Mouse (Mus musculus): ENCODE measurements around the gene Cyp4f17.
"Not testable (repeated sequence)": the region's sequence is repeated elsewhere in the genome, so short reads cannot be mapped to it uniquely, and the experiment has no call there.

Cyp4f17 gene

DNA sequence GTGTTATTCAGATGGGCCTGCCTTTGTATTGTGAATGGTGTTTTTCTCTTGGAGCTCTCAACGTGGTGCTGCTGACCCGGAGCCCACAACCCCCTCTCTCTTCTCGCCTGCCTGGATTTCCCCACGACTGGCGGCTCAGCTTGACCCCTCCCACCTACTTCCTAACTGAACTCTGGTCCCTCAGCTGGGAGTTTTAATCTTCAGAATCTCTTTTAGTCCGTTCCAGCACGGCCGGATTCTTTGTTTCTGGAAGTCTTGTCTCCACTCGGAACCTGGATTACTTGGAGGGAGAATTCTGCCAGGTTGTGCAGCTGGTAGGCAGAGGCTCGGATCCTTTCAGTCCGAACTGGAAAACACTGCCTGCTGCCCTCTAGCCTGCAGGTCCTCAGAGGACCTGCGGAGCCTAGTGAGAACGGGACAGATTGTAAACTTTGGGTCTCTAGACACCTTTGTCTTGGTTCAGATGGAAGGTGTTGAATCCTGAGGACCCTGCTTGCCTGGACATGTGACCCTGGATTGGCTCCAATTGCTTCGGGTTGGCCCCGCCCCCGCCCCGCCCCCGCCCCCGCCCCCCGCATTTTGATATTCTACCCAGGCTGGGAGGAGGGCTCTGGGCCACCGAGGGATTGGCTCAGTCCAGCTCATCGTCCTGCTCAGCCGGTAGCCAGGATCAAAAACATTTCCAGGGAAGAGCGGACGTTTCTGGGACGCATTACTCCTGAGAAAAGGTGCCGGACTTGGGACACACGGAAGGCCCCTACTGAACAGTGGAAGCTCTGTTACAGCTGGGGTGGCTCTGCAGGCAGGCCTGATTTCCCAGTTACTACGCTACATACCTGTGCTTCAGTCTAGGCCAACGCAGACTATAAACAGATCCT is at the start of gene Cyp4f17:
TSS of gene Cyp4f17 (plus strand) at position 200 of the 878 bp plus-strand sequence.
- in situ Hi-C loops (cut with MboI; ENCODE audit: low pct_unique_long_range_greater_than_20kb in 1 of 2, low sequenced_read_pairs in 2 of 2, unreplicated experiment in 1 of 2): no loop called here

DNA sequence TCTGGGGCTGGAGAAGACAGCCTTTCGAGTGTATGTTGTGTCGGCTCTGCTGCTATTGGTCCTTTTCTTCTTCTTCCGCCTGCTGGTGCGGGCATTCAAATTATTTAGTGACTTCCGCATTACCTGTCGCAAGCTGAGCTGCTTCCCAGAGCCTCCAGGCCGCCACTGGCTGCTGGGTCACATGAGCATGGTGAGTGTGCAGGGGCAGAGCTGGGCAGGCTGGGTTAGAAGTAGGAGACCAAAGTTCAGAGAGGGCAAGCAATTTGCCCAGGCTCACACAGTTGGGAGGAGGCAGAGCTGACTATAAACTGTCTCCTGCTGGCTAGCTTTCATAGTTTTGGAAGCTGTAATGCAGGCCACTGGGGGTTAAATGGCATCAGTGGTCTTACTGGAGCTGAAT is 37.4 kb upstream of the Cyp4f17 start:
- in situ Hi-C loops (cut with MboI; ENCODE audit: low pct_unique_long_range_greater_than_20kb in 1 of 2, low sequenced_read_pairs in 2 of 2, unreplicated experiment in 1 of 2): no loop called here

DNA sequence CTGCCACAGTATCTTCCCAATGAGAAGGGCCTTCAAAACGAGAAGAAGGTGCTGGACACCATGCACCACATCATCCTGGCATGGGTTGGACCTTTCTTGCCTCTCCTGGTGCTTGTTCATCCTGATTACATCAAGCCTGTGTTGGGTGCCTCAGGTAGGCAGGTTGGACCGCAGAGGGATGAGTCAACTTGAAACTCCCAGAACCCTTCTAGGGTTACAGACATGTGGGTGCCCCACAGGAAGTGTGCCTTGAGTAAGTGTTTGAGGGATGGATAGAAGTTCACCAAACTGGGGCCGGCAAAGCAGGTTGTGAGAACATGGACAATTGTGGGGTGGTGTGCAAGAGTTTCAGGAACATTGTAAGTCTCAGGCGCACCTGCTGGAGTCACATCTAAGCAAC is 35.1 kb upstream of the Cyp4f17 start:
- in situ Hi-C loops (cut with MboI; ENCODE audit: low pct_unique_long_range_greater_than_20kb in 1 of 2, low sequenced_read_pairs in 2 of 2, unreplicated experiment in 1 of 2): no loop called here

DNA sequence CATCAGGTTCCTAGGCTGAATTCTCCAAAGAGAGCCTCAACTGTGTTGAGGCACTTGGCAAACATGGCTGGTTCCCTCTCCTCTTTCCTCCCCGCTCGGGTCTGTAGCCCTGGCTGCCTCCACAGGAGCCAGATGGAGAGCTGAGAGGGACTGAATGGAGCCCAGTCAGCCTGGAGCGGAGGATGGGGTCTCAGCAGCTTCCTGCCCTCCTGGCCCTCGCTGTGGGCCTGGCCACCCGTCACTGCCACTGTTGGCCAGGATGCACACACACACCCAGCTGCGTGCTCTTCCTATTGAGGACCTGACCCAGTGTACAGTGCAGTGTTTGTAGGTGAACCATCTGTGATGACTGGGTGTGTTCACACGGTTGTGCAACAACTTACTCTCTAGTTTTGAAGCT is 33.7 kb upstream of the Cyp4f17 start:
- in situ Hi-C loops (cut with MboI; ENCODE audit: low pct_unique_long_range_greater_than_20kb in 1 of 2, low sequenced_read_pairs in 2 of 2, unreplicated experiment in 1 of 2): no loop called here

DNA sequence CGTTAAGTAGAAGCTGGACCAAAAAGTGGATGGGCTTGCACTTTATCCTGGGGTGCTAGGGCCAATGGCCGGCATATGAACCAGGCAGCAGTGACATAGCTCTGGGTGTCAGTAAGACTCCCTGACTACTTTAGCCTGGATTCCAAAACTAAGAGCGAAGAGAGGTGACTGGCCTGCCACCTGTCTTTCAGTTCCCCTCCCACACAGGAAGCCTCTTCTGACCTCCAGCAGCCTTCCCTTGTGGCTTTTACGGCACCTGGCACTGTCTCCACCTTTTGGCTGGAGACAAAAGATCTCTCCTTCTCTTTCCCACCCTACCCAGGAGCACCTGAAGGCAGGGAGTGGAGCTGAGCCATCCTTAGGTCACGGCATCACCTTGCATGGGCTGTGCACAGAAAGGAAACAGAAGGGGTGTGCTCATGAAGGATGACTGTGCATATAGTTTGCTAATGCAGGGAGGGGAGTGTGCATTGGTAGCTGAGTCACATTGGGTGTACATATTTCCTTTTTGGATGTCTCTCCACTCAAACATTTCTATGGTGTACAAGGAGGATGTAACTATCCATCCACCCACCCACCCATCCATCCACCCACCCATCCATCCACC is 30.8 kb upstream of the Cyp4f17 start:
- in situ Hi-C loops (cut with MboI; ENCODE audit: low pct_unique_long_range_greater_than_20kb in 1 of 2, low sequenced_read_pairs in 2 of 2, unreplicated experiment in 1 of 2): loop anchor here in 1 of 2 experiments (25.0 kb wide), 1 partner anchor 338 kb away; no protein-coding TSS in a partner anchor

DNA sequence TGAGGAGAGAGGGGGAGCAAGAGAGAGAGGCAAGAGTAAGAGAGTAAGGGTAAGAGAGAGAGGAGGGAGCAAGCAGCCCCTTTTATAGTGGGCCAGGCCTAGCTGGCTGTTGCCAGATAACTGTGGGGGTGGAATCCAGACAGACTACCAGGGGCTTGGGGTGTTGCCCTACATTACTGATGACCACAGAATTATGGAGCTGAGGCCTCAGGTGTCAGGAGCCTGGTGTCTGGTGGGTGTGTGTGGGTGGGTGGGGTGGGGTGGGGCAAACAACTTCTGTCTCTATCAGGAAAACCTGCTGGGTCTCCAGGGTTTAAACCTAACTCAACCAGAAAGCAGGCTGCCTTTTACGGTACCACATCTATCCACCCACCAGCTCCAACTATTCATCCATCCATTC is 28.6 kb upstream of the Cyp4f17 start:
- in situ Hi-C loops (cut with MboI; ENCODE audit: low pct_unique_long_range_greater_than_20kb in 1 of 2, low sequenced_read_pairs in 2 of 2, unreplicated experiment in 1 of 2): loop anchor here in 1 of 2 experiments (25.0 kb wide), 1 partner anchor 340 kb away; no protein-coding TSS in a partner anchor

DNA sequence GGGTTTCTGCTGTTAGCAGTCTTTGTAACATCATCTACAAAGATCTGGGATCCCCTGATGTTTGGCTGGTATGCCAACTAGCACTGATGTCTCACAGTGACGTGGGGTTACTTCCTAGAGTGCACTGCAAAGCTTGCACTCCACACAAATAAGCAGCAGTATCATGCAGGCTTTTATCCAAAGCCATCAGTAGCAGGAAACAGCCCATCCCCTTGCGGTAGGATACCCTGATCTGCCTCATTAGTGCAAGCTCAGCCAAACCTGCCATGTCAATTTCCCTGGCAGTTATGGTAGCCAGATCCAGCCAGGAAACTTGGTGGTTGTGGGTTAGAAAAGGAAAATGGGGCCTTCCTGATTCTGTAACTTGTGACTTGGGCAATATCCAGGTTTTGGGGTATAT is 27.1 kb upstream of the Cyp4f17 start:
- in situ Hi-C loops (cut with MboI; ENCODE audit: low pct_unique_long_range_greater_than_20kb in 1 of 2, low sequenced_read_pairs in 2 of 2, unreplicated experiment in 1 of 2): loop anchor here in 1 of 2 experiments (25.0 kb wide), 1 partner anchor 341 kb away; no protein-coding TSS in a partner anchor

DNA sequence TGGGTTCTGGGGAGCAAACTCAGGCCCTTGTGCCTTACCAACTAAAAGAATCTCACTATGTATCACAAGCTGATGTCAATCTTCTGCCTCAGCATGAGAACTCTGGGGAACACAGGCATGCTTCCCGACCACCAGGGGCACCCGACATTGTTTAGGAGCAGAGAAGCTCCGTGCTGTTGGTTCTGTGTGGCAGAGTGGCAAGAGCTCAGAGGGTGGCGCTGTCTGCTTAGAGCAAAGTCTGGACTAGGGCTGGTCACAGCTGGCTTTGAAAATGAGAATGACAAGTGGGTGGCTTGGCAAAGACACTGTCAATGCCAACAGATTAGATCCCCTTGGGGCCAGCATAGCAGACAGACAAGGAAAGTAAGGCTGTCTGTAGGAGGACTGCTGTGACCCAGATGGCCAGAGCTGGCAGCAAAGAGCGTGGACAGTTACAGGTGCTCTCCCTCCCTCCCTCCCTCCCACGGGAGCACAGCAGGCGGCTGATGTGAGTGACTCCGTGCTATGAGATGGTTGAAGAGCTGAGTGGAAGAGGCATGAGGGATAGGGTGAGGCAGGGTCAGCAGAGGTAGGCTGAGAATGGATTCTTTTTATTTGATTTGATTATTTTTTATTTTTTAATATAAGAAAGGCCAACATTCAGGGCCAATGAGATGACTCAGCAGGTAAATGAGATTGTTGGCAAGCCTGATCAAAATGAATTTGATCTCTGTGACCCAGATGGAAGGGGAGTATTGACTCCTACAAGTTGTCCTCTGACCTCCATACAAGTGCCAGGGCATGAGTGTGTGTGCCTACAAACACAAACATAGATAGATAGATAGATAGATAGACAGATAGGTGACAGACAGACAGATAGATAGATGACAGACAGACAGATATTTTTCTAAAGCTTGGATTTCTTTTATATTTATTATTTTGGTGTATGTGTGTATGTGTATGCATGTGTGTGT is 26.0 kb upstream of the Cyp4f17 start:
- in situ Hi-C loops (cut with MboI; ENCODE audit: low pct_unique_long_range_greater_than_20kb in 1 of 2, low sequenced_read_pairs in 2 of 2, unreplicated experiment in 1 of 2): loop anchor here in 1 of 2 experiments (25.0 kb wide), 1 partner anchor 343 kb away; no protein-coding TSS in a partner anchor

DNA sequence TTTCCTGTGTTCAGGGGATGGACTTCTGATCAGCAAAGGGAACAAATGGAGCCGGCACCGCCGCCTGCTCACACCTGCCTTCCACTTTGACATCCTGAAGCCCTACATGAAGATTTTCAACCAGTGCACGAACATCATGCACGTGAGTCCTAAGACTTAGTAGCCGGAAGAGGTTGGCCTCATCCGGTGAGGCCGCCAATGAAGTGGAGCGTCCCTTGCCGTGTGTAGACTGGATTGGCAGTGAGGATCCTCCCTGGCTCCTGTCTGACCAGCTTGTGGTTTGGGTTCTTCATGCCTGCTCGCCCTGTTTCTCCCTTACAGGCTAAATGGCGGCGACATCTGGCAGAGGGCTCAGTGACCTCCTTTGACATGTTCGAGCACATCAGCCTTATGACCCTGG is 24.1 kb upstream of the Cyp4f17 start:
- in situ Hi-C loops (cut with MboI; ENCODE audit: low pct_unique_long_range_greater_than_20kb in 1 of 2, low sequenced_read_pairs in 2 of 2, unreplicated experiment in 1 of 2): loop anchor here in 1 of 2 experiments (25.0 kb wide), 1 partner anchor 344 kb away; no protein-coding TSS in a partner anchor

DNA sequence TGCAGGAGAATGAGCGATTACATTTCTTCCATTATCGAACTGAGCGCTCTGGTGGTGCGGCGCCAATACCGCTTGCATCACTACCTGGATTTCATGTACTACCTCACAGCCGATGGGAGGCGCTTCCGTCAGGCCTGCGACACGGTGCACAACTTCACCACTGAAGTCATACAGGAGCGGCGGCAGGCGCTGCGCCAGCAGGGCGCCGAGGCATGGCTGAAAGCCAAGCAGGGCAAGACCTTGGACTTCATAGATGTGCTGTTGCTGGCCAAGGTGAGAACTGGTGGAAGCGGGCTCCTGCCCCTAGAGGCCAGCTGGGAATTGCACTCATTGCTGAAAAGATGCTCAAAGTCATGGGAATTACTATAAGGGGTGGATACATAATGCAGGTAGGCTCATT is 22.6 kb upstream of the Cyp4f17 start:
- in situ Hi-C loops (cut with MboI; ENCODE audit: low pct_unique_long_range_greater_than_20kb in 1 of 2, low sequenced_read_pairs in 2 of 2, unreplicated experiment in 1 of 2): loop anchor here in 1 of 2 experiments (25.0 kb wide), 1 partner anchor 346 kb away; no protein-coding TSS in a partner anchor

DNA sequence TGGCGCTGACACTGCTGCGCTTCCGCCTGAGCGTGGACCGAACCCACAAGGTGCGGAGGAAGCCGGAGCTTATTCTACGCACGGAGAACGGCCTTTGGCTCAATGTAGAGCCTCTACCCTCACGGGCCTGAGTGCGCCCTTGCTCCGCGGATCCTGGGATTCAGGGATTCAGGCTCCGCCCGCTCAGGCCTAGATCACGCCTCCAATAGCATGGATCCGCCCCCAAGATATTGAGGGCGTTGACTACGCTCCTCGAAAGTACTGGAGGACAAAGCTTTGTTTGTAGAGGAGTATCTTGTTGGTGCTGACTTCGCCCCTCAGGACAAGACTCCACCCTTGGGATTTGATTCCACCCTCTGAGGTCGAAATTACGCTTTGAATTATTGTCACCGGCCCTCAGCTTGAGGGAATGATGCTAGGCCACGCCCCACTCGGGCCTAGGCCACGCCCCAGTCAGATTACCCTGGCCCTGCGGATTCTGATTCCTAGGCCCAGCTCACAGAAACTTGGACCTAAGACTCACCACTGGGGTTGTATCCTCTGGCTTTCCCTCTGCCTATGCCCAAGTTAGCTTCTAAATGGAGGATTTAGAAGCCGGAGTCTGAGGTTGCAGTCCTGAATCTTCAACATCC is 13.4 kb upstream of the Cyp4f17 start:
- in situ Hi-C loops (cut with MboI; ENCODE audit: low pct_unique_long_range_greater_than_20kb in 1 of 2, low sequenced_read_pairs in 2 of 2, unreplicated experiment in 1 of 2): loop anchor here (10.0 to 25.0 kb wide), 2 partner anchors 48 to 355 kb away; no protein-coding TSS in a partner anchor

DNA sequence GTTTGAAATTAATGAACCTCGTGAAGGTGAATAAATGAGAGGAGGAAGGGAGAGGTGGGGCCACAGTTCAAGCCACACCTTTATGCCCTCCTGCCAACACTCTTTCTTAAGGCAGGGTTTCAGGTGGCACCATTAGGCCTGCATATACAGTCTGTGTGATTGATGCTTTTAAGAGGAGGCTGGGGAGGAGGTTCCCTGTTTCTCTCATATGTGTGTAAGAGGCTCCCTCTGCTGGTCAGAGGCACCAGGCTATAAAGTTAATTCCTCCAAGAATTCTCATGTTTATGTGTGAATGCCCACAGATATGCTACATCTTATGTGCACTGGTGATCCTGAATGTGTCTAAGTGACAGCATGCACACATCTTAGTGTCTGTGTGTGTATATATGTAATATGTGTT is 11.2 kb upstream of the Cyp4f17 start:
- in situ Hi-C loops (cut with MboI; ENCODE audit: low pct_unique_long_range_greater_than_20kb in 1 of 2, low sequenced_read_pairs in 2 of 2, unreplicated experiment in 1 of 2): loop anchor here (10.0 to 25.0 kb wide), 2 partner anchors 50 to 357 kb away; no protein-coding TSS in a partner anchor

DNA sequence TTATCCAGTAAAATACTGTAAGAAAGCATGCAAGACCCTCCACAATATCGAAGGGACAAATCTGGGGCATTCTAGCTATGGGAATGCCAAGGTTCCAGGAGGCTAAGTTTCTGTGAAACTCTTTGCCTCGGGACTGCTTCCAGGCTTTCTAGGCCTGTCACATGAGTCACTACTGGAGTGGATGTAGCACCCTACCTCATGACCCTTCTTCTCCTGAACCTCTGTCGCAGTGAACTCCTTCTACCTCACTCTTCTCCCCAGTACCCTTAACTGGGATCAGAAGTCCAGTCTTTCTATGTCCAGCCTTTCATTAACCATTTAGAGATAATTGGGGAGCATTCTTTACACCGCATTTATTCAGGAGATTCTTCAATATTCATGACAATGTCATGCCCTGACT is 5.3 kb upstream of the Cyp4f17 start:
- in situ Hi-C loops (cut with MboI; ENCODE audit: low pct_unique_long_range_greater_than_20kb in 1 of 2, low sequenced_read_pairs in 2 of 2, unreplicated experiment in 1 of 2): not testable (repeated sequence)

DNA sequence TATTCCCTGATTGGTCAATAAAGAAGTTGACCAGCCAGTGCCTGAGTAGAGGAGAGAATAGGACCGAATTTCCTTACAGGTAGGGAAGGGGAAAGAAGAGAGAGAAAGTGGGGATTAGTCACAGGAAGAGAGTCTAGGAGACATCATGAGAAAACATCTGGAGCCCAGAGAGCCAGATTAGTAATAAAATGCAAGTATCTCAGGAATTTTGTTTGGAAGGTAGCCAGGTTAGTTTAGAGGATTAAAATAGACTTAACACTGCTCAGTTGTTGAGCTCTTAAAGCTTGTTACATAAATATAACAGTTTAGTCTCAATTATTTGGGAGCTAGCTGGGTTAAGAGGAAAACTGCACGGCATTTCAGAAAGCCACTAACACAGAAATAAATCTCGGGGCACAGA is 4.8 kb upstream of the Cyp4f17 start:
- in situ Hi-C loops (cut with MboI; ENCODE audit: low pct_unique_long_range_greater_than_20kb in 1 of 2, low sequenced_read_pairs in 2 of 2, unreplicated experiment in 1 of 2): no loop called here

DNA sequence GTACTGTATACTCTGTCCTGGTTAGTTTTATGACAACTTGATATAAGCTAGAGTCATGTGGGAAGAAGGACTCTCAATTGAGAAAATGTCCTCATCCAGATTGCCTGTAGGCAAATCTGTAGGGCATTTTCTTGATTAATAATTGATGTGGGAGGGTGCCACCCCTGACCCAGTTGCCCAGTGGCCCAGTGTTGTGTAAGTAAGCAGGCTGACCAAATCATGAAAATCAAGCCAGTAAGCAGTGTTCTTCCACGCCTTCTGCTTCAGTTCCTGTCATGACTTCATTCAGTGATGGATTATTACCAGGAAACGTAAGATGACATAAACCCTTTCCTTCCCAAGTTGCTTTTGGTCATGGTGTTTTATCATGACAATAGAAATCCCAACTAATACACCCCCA is 2.7 kb upstream of the Cyp4f17 start:
- in situ Hi-C loops (cut with MboI; ENCODE audit: low pct_unique_long_range_greater_than_20kb in 1 of 2, low sequenced_read_pairs in 2 of 2, unreplicated experiment in 1 of 2): no loop called here

DNA sequence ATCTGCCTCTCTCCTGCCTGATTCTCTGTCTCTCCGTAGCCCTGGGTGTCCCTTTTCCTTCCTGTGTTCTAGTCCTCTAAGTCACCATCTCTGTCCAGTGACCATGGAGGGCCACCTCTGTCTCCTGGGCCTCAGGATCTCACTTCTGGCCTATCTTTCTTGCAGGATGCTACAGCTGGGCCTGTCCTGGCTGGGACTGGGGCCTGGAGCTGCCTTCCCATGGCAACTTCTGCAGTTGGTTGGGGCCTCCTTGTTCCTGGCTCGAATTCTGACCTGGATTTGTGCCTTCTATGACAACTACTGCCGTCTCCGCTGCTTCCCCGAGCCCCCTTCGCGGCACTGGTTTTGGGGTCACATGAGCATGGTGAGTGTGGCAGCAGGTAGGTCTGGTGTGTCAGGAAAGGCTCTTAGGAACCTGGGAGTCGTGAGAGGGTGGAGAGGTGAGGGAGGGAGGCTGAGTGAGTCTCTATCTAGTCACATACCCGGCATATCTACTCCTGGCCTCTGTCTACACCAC is 937 bp downstream of the Cyp4f17 start:
- in situ Hi-C loops (cut with MboI; ENCODE audit: low pct_unique_long_range_greater_than_20kb in 1 of 2, low sequenced_read_pairs in 2 of 2, unreplicated experiment in 1 of 2): no loop called here

DNA sequence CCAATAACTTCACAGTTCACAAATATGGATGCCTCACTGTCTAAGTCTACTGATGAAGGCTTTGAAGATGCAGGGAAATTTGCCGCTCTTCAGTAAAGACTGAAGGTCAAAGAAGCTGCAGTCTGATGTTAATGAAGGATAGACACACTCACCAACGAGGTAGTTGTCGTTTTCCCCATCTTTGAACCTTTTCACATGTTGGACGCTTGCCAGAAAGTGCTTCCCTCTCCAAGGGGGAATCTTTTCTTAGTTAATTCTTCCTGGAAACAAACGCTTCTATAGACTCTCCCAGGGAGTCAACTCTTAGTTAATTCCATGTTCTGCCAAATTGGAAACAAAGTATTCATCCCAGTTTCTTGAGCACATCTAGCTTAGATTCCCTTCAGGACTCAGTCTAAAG is 10.3 kb downstream of the Cyp4f17 start:
- in situ Hi-C loops (cut with MboI; ENCODE audit: low pct_unique_long_range_greater_than_20kb in 1 of 2, low sequenced_read_pairs in 2 of 2, unreplicated experiment in 1 of 2): no loop called here

DNA sequence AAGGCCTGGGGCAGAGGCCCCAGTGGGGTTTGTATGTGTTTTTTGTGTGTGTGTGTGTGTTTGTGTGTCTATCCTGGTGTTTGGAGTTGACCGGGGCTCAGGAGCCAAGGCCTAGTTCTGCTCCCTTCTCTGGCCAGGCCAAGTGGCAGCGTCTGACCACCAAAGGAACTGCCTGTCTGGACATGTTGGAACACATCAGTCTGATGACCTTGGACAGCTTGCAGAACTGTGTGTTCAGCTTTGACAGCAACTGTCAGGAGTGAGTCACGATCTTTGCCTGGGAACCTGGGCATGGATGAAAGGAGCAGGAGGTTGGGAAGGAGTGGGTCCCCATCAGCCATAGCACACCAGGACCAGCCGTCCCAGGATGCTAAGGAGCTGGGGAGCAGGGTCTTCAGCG is 16.1 kb downstream of the Cyp4f17 start:
- in situ Hi-C loops (cut with MboI; ENCODE audit: low pct_unique_long_range_greater_than_20kb in 1 of 2, low sequenced_read_pairs in 2 of 2, unreplicated experiment in 1 of 2): no loop called here

Measured in mouse embryonic stem cell (cell line).